Mouse (Mus musculus) brain, embryonic 14.5 days (tissue): ENCODE measurements at regions not wholly inside any gene's neighbourhood (a gene's known extent, or its start where the extent isn't known, plus 50 kb on each side); places are given as distances from the start of the nearest gene placed in this dataset.

ENCODE experiments used
- DNase-seq: peaks from one replicate; pipeline ENCODE4 v3.0.0-alpha.2; 2011; ENCODE audit warnings: low read depth
- CTCF ChIP-seq: fragments of 200-500 bp; IDR thresholded peaks from 2 replicates; pipeline ENCODE4 v1.5.1; 2012; ENCODE audit warnings: inconsistent platforms, mild to moderate bottlenecking, moderate library complexity, borderline replicate concordance; ENCODE audit not compliant: insufficient read depth, insufficient read length; ENCODE audit errors: extremely low read depth
- POLR2A ChIP-seq: fragments of 200-500 bp; IDR thresholded peaks from 2 replicates; pipeline ENCODE4 v1.6.1; 2012; ENCODE audit warnings: mild to moderate bottlenecking, inconsistent platforms, borderline replicate concordance; ENCODE audit not compliant: poor library complexity, insufficient read depth, insufficient read length, severe bottlenecking; ENCODE audit errors: extremely low read depth

GRCm38 (mm10) chr14:84928161-84928560 is 484.8 kb downstream of the Pcdh17 start:
- TF ChIP-seq POLR2A (no peak), CTCF (no peak)
- peak; percentile 79 for DNase-seq

- no peak for TF ChIP-seq CTCF
- no peak for TF ChIP-seq POLR2A
- peak; percentile 22 for DNase-seq
Observed at GRCm38 (mm10) chr14:84934094-84934493, 490.7 kb downstream of the Pcdh17 start.

DNA sequence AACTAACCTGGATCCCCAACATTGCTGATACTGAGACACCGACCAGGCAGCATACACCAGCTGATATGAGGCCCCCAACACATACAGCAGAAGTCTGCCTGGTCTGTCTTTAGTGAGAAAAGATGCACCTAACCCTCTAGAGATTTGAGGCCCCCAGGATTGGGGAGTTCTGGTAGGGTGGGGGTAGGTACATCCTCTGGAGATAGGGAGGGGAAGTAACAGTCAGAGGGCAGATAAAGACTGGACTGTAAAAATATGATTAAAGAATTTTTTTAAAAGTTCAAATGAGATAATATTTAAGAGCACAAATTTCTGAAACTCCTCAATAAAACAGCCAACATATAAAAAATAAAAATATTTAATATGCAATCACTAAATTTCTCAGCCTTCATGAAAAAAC is 511.9 kb downstream of the Pcdh17 start:
- TF ChIP-seq POLR2A: no peak
- DNase-seq: no peak

DNA sequence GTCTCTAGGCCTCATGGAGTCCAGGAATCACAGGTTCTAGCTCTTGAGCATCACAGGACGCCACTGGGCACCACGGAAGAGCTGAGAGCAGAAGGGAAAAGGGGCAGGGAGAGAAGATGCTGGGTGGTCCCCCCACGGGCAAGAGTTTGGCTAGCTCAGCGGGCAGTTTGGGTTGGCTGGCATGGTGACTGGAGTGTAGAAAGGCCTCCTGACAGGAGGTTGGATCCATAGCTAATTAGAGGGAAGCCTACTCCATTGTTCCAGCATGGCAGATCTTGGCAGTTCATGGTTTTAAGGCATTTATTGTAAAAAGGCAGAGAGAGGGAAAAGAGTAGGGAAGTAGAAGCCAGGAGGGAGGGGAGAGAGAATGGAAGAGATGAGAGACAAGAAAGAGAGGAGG is 544.4 kb downstream of the Pcdh17 start:
- peak; percentile 68 for DNase-seq

GRCm38 (mm10) chr14:85012384-85012783 is 569.0 kb downstream of the Pcdh17 start:
- DNase-seq: peak; percentile 55
- no peak for TF ChIP-seq POLR2A
- no peak for TF ChIP-seq CTCF

More for the DNA sequence above, 544.4 kb downstream of the Pcdh17 start:
- no peak for TF ChIP-seq CTCF
- TF ChIP-seq POLR2A: no peak
